Mouse (Mus musculus) gastrocnemius, postnatal 4 days (tissue): Measurements from ENCODE around the gene Nup214. TPM values are rescaled to one million over a fixed set of nuclear protein-coding genes. Genes with fewer than 3 reads are reported as not detected.
A peak's percentile ranks its signal among the peaks of the same experiment; 100 is the strongest.

Source experiments
- DNase-seq, 2 experiments: peaks; one replicate each; pipeline ENCODE4 v3.0.0; 2021 to 2022; ENCODE audit warnings: low spot score in 2 of 2, mixed read lengths in 2 of 2
- long read RNA-seq, 2 experiments: library from polyadenylated mRNA; stranded (forward); transcript quantifications; one replicate each; pipeline ENCODE4 v2.0.0; 2021
- total RNA-seq, 2 experiments: library from RNA; stranded (reverse); gene quantifications; 2 replicates each; pipeline ENCODE4 v1.2.3; 2021

Nup214 gene
- 10 to 100 TPM; 38.9 to 43.3 TPM for total RNA-seq
- long read RNA-seq, experiment 1, partial matches to known transcripts = 4 of 14 reads
- long read RNA-seq, experiment 1, other reads (novel, unspliced or antisense) = 7 of 14 reads
- long read RNA-seq, experiment 2, full-length matches to known transcripts = 3 of 21 reads
- long read RNA-seq, experiment 2, partial matches to known transcripts = 5 of 21 reads
- long read RNA-seq, experiment 2, other reads (novel, unspliced or antisense) = 13 of 21 reads

- DNase-seq = peak; percentile 98 to 99
Observed at GRCm38 (mm10) chr2:31974141-31974808, at the start of gene Nup214. Gene Nup214, plus strand, starts transcription at chr2:31974436.

GRCm38 (mm10) chr2:31924811-31925210 is 49.4 kb upstream of the Nup214 start:
- DNase-seq = no peak

GRCm38 (mm10) chr2:31925936-31926335 is 48.3 kb upstream of the Nup214 start:
- no peak for DNase-seq

GRCm38 (mm10) chr2:31929664-31930063 is 44.6 kb upstream of the Nup214 start:
- no peak for DNase-seq

DNA sequence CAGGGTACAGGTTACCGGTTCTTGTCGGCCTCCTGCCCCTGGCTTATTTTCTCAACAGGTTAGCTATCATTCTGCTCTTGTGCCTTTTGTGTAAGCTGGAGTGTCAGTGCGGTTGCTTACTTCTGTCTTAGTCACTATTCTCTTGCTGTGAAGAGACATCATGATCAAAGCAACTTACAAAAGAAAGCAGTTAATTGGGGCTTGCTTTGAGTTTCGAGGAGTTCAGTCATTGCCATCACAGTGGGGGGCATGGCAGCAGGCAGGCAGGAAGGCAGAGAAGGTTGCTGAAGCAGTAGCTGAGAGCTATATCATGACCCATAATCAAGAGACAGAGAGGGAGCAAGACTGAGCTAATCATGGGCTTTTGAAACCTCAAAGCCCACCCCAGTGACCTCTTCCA is 39.7 kb upstream of the Nup214 start:
- DNase-seq = no peak

- DNase-seq = no peak
Observed at GRCm38 (mm10) chr2:31935054-31935453, 39.2 kb upstream of the Nup214 start.

- no peak for DNase-seq
Observed at GRCm38 (mm10) chr2:31938298-31938697, 35.9 kb upstream of the Nup214 start.

- no peak for DNase-seq
Observed at GRCm38 (mm10) chr2:31943011-31943410, 31.2 kb upstream of the Nup214 start.

DNA sequence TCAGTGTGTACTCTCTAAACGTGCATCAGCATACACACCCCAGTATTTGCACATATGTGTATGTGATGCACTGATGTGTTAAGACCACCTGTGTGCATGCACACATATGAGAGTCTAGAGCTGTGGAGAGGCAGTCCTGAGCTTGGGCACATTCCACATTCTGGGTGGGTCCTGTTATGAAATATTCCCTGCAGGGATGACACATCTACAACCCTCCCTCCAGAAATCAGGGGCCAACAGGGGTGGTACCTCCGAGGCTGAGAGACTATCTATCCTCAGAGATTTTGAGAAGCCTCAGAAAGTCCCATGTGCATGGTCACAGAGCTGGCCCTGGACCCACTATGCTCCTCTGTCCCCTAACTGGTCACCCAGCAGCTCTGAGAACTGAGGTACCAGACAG is 28.7 kb upstream of the Nup214 start:
- DNase-seq = no peak

DNA sequence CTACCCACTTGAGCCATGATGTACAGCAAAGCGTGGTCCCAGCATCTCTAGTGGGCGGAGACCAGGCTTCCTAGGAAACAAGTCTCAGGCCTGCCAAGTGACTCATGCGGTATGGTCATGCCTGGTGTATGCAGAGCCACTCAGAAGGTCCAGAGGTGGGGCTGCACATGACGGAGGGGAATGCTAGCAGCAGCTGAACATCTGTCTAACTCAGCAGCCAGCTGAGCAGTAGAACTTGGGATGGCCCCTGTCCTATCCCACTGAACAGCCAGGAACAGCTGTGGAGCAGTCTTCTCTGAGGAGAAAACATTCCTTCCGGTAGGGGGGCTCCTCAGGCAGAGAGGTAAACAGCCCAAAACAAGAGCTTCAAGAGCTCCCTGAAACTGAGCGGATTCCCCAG is 25.8 kb upstream of the Nup214 start:
- DNase-seq = peak in 1 of 2 experiments; percentile 56

- DNase-seq = no peak
Observed at GRCm38 (mm10) chr2:31948801-31949200, 25.4 kb upstream of the Nup214 start.

- DNase-seq = peak; percentile 68 to 72
Observed at GRCm38 (mm10) chr2:31950058-31950871, 24.0 kb upstream of the Nup214 start, which contains the start of gene Aif1l. Gene Aif1l, plus strand, starts transcription at chr2:31950139.

DNA sequence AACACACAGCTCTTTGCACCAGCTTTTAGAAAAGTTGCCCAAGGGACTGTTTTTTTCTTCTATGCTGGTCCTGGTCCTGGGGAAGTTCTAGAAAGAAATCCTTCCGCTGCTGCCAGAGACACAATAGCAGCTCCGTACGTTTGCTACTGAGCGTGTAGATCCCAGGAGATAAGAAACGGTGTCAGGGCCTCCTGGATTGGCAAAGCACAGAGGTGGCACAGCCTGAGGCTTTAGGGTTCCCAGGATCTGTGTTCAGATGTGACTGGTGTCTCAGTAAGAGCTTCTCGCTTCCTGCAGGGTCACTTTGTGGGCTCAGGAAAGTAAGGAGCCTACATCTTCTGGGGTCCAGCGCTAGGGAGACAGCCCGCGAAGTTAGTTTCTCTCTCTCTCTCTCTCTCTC is 23.3 kb upstream of the Nup214 start:
- no peak for DNase-seq

- peak in 1 of 2 experiments; percentile 48 for DNase-seq
Observed at GRCm38 (mm10) chr2:31952236-31952635, 22.0 kb upstream of the Nup214 start.

GRCm38 (mm10) chr2:31952725-31953124 is 21.5 kb upstream of the Nup214 start:
- DNase-seq = no peak

- no peak for DNase-seq
Observed at GRCm38 (mm10) chr2:31953687-31954086, 20.5 kb upstream of the Nup214 start.

GRCm38 (mm10) chr2:31954779-31955181 is 19.5 kb upstream of the Nup214 start:
- DNase-seq = no peak

DNA sequence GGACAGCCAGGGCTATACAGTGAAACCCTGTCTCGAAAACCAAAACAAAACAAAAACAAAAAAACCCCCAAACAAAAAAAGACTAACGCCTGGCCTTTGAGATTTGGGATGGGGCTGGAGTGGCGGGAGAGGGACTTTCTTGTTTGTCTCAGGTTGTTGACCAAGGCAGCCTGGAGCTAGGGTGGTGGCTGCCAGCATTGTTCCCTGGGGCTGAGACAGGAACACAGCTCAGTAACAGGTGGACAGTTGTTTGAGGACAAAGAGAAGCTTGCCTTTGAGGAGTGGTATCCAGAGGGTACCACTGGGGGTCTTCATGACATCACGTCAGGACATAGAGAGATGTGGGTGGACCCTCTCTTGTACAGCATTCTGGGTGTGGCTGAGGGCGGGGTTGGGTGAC is 18.6 kb upstream of the Nup214 start:
- no peak for DNase-seq

DNA sequence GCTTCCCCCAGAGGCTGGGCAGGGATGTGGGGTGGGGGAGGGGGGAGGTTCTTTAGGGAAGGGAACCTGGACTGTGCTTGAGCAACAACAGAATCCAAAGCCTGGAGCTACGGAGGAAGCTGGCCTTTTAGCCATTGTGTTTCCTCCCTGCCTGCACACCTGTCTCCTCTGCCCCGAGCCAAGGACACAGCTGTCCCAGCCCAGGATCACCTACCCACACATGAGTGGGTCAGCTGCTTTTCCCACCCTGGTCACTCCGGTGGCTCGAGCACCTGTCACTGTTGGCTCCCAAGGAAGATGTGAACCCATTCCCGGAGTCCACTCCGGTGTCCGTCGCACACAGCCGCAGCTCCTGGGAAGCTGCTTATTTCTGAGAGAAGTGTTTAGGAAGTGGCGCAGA is 17.0 kb upstream of the Nup214 start:
- DNase-seq = no peak

- no peak for DNase-seq
Observed at GRCm38 (mm10) chr2:31960986-31961385, 13.2 kb upstream of the Nup214 start.

- no peak for DNase-seq
Observed at GRCm38 (mm10) chr2:31961791-31962222, 12.4 kb upstream of the Nup214 start.
